Mouse (Mus musculus) kidney, embryonic 14.5 days (tissue): ENCODE measurements around the gene Slc16a10. TPM values are rescaled to one million over a fixed set of nuclear protein-coding genes. Genes with fewer than 3 reads are reported as not detected.
"Not testable (repeated sequence)": the region's sequence is repeated elsewhere in the genome, so short reads cannot be mapped to it uniquely, and the experiment has no call there.

Source experiments
- ATAC-seq: fragments of 200-750 bp; cut with Nextera tagmentation; 2 replicates; pipeline ENCODE4 v1.8.0; 2017; ENCODE audit warnings: moderate number of reproducible peaks, mild to moderate bottlenecking, moderate TSS enrichment, moderate library complexity; ENCODE audit not compliant: low FRiP score, low TSS enrichment
- H3K27ac ChIP-seq: fragments of 300-500 bp; sonication (generic); 2 replicates; pipeline ENCODE4 v1.5.1; 2014; ENCODE audit warnings: low read depth, mild to moderate bottlenecking, low read length, moderate library complexity, mixed read lengths
- H3K27me3 ChIP-seq: fragments of 300-500 bp; sonication (generic); 2 replicates; pipeline ENCODE4 v1.6.1; 2014; ENCODE audit warnings: mild to moderate bottlenecking, low read length; ENCODE audit not compliant: control insufficient read depth, insufficient read depth
- H3K36me3 ChIP-seq: fragments of 300-500 bp; sonication (generic); 2 replicates; pipeline ENCODE4 v1.6.1; 2014; ENCODE audit warnings: low read length, mixed read lengths; ENCODE audit not compliant: control insufficient read depth, insufficient read depth
- H3K4me1 ChIP-seq: fragments of 300-500 bp; sonication (generic); 2 replicates; pipeline ENCODE4 v1.6.1; 2014; ENCODE audit warnings: low read length, mixed read lengths; ENCODE audit not compliant: control insufficient read depth, insufficient read depth
- H3K4me2 ChIP-seq: fragments of 300-500 bp; sonication (generic); replicated peaks from 2 replicates; pipeline ENCODE4 v1.6.1; 2014; ENCODE audit warnings: low read depth, mild to moderate bottlenecking, low read length
- H3K4me3 ChIP-seq: fragments of 300-500 bp; sonication (generic); 2 replicates; pipeline ENCODE4 v1.5.1; 2014; ENCODE audit warnings: mild to moderate bottlenecking, low read length
- H3K9ac ChIP-seq: fragments of 300-500 bp; sonication (generic); 2 replicates; pipeline ENCODE4 v1.6.1; 2014; ENCODE audit warnings: low read depth, mild to moderate bottlenecking, low read length, moderate library complexity
- H3K9me3 ChIP-seq: fragments of 300-500 bp; sonication (generic); 2 replicates; pipeline ENCODE4 v1.6.1; 2016; ENCODE audit warnings: low read length; ENCODE audit not compliant: control insufficient read depth
- WGBS: fragments of 180-500 bp; shearing (Covaris S2); extraction: QIAGEN DNeasy Blood & Tissue Kit; methylation state at CpG from one replicate; pipeline ENCODE4 v1.1.7; 2014; 5-methylcytosine and 5-hydroxymethylcytosine counted together
- polyA plus RNA-seq: library from polyadenylated mRNA; unstranded; fragments of >200 nt; fragmentation: Nextera tagmentation; extraction: Ambion mirVana; gene quantifications from 2 replicates; pipeline ENCODE4 v1.2.1, GENCODE M21; 2014

Slc16a10 gene
- polyA plus RNA-seq, 1 experiment from 2014 or later, result 9.2 TPM

GRCm38 (mm10) chr10:40024554-40025428 is 117.3 kb downstream of the Slc16a10 start, which contains the start of gene Mfsd4b1:
Gene Mfsd4b1 (minus strand): TSS chr10:40025268.
- peak within 1 kb of the TSS; percentile 63 for H3K4me3 ChIP-seq
- WGBS, result 1% methylated on average over 41 of the region's 46 CpGs
- peak within 1 kb of the TSS; percentile 58 for H3K9ac ChIP-seq
- no peaks in the 10 kb centered on the region for H3K36me3 ChIP-seq
- H3K4me2 ChIP-seq, result peak within 1 kb of the TSS; percentile 98
- H3K4me1 ChIP-seq, result no peaks in the 10 kb centered on the region
- H3K27ac ChIP-seq, result peak within 1 kb of the TSS; percentile 55; the same call in 1 of the 2 replicates
- H3K9me3 ChIP-seq, result peaks cover 6% of the 10 kb centered on the region; the same call in 1 of the 2 replicates
- no peaks in the 10 kb centered on the region for H3K27me3 ChIP-seq
- ATAC-seq, result peak; percentile 96

DNA sequence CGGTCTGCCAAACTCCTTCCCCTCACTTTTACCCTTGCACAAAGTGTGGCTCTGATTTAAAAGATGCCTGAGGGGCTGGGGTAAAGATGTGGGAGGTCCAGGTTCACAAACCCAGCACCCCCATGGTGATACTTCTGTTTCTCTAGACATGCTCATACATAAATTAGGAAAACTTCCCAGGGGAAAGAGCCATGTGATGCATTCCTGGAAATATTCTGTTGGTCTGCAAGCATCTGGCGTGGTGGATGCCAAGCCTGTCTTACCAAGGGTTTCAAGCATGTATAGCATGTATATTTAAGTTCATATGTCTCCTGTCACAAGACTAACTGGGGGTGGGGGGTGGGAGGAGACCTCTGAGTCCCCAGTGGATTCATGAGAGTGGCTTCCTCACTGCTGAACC is 121.7 kb downstream of the Slc16a10 start:
- Histone ChIP-seq H3K27ac (no peak overlapping the region), H3K36me3 (no peaks in the 10 kb centered on the region), H3K4me2 (no peak overlapping the region), H3K4me3 (no peak overlapping the region), H3K9ac (no peak overlapping the region), H3K9me3 (no peaks in the 10 kb centered on the region), H3K27me3 (no peaks in the 10 kb centered on the region), H3K4me1 (no peaks in the 10 kb centered on the region)
- no peak for ATAC-seq
- 61% methylated on average over 2 of the region's 2 CpGs for WGBS

DNA sequence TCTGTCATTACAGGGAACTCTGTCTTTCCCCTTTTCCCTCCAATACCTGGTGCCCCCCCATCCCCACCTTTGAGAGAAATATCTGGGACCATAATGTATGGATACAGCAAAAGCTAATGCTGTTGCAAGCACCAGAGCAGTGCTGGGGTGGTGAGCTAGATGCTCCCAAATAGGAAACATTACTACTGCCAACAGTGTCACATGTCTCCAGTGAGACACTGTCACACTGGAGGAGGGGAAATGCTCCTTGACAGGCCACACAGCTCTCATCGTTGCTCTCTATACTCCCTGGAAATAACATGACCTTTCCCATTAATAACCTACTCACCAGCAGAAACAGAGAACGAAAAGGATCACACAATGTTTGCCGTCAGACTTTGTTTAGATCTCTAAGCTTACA is 122.6 kb downstream of the Slc16a10 start:
- 61% methylated on average over 3 of the region's 3 CpGs for WGBS
- no peaks in the 10 kb centered on the region for H3K4me1 ChIP-seq
- no peaks in the 10 kb centered on the region for H3K9me3 ChIP-seq
- ATAC-seq, result no peak
- H3K36me3 ChIP-seq, result no peaks in the 10 kb centered on the region
- no peaks in the 10 kb centered on the region for H3K27me3 ChIP-seq
- H3K4me3 ChIP-seq, result no peak overlapping the region
- H3K4me2 ChIP-seq, result no peak overlapping the region
- no peak overlapping the region for H3K9ac ChIP-seq
- H3K27ac ChIP-seq, result no peak overlapping the region

- no peak for ATAC-seq
- no peaks in the 10 kb centered on the region for H3K9me3 ChIP-seq
- WGBS, result 80% methylated on average over 5 of the region's 5 CpGs
- no peak overlapping the region for H3K4me3 ChIP-seq
- H3K27ac ChIP-seq, result no peak overlapping the region
- H3K36me3 ChIP-seq, result no peaks in the 10 kb centered on the region
- H3K9ac ChIP-seq, result no peak overlapping the region
- no peaks in the 10 kb centered on the region for H3K27me3 ChIP-seq
- H3K4me1 ChIP-seq, result no peaks in the 10 kb centered on the region
- H3K4me2 ChIP-seq, result no peak overlapping the region
Observed at GRCm38 (mm10) chr10:40018261-40018860, 123.7 kb downstream of the Slc16a10 start.

GRCm38 (mm10) chr10:40009591-40009990 is 132.5 kb downstream of the Slc16a10 start:
- Histone ChIP-seq H3K4me1 (no peaks in the 10 kb centered on the region), H3K4me3 (no peak overlapping the region), H3K9me3 (no peaks in the 10 kb centered on the region), H3K4me2 (no peak overlapping the region), H3K9ac (no peak overlapping the region), H3K27me3 (no peaks in the 10 kb centered on the region), H3K27ac (no peak overlapping the region), H3K36me3 (no peaks in the 10 kb centered on the region)
- WGBS, result 83% methylated on average over 11 of the region's 11 CpGs
- no peak for ATAC-seq

DNA sequence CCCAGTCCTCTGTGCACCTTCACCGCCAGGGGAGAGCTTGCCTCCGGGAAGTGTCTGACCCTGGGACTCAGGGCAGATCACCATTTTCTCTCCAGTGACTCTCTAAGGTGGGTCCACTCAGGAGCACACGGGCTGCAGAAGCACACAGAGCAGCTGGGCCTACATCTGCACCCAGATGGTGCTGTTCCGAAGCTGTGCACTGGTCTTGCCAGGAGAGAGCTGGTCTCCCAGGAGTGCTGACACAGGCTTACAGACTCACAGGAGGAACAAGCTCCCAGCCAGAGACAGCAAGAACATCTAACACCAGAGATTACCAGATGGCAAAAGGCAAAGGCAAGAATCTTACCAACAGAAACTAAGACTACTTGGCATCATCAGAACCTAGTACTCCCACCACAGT is 133.2 kb downstream of the Slc16a10 start:
- not testable (repeated sequence) for H3K27me3 ChIP-seq, H3K36me3 ChIP-seq, H3K9me3 ChIP-seq, H3K27ac ChIP-seq, H3K4me3 ChIP-seq, H3K4me2 ChIP-seq, ATAC-seq, H3K4me1 ChIP-seq, H3K9ac ChIP-seq
- 65% methylated on average over 4 of the region's 4 CpGs for WGBS

DNA sequence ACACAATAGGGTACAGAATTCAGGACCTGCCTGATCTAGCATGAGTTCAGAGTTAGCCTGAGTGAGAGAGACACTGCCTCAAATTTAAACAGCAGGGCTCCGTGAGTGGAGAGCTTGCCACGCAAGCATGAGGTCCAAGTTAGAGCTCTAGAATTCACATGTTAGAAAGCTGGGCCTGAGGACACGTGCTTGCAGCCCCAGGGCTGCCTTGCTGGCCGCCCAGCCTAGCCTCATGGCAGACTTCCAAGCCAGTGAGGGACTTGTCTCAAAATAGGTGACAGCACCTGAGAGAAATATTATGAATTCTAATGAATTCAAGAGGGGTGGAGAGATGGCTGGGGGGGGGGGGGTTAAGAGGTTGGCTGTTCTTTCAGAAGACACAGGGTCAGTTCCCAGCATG is 134.1 kb downstream of the Slc16a10 start:
- no peak for ATAC-seq
- H3K4me2 ChIP-seq, result no peak overlapping the region
- H3K4me1 ChIP-seq, result no peaks in the 10 kb centered on the region
- H3K27ac ChIP-seq, result no peak overlapping the region
- no peak overlapping the region for H3K9ac ChIP-seq
- no peaks in the 10 kb centered on the region for H3K27me3 ChIP-seq
- H3K4me3 ChIP-seq, result no peak overlapping the region
- WGBS, result 91% methylated on average over 4 of the region's 4 CpGs
- no peaks in the 10 kb centered on the region for H3K36me3 ChIP-seq
- H3K9me3 ChIP-seq, result no peaks in the 10 kb centered on the region

GRCm38 (mm10) chr10:40006963-40007362 is 135.1 kb downstream of the Slc16a10 start:
- H3K4me2 ChIP-seq, result no peak overlapping the region
- no peaks in the 10 kb centered on the region for H3K27me3 ChIP-seq

DNA sequence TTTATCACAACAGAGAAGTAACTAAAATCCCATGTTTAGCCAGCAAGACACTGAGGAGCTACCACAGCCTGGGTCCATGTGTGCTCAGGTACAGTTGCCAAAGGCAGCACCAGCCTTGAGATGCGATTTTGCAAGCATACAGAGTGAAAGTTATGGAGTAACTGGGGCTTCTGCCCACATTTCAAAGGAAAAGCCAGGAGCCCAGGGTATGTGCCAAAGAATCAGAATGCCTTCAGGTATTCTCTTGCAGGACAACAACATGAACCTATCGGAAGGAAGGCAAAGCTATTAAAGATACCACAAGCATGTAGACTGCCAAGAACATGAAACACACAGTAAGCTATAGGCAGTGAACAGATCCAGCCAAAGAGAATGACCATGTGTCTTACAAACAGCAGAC is 141.3 kb downstream of the Slc16a10 start:
- H3K27ac ChIP-seq, result no peak overlapping the region
- WGBS, result 95% methylated on average over 2 of the region's 2 CpGs
- no peaks in the 10 kb centered on the region for H3K36me3 ChIP-seq
- H3K4me3 ChIP-seq, result no peak overlapping the region
- no peaks in the 10 kb centered on the region for H3K27me3 ChIP-seq
- no peak for ATAC-seq
- H3K9ac ChIP-seq, result no peak overlapping the region
- no peaks in the 10 kb centered on the region for H3K9me3 ChIP-seq
- no peak overlapping the region for H3K4me2 ChIP-seq
- H3K4me1 ChIP-seq, result no peaks in the 10 kb centered on the region

More at GRCm38 (mm10) chr10:40006963-40007362, 135.1 kb downstream of the Slc16a10 start:
- H3K9ac ChIP-seq, result no peak overlapping the region
- H3K4me1 ChIP-seq, result no peaks in the 10 kb centered on the region
- no peak overlapping the region for H3K4me3 ChIP-seq
- ATAC-seq, result no peak
- H3K27ac ChIP-seq, result no peak overlapping the region
- WGBS, result 68% methylated on average over 10 of the region's 10 CpGs
- H3K9me3 ChIP-seq, result no peaks in the 10 kb centered on the region
- H3K36me3 ChIP-seq, result no peaks in the 10 kb centered on the region
